Comparison of ENCODE assay signal across 8 mouse cellular contexts in genomic region chr4:155784081-155784701, GRCm38 (mm10). TPM values are rescaled to one million over a fixed set of nuclear protein-coding genes. Genes with fewer than 3 reads are reported as not detected.
DNase-seq lines count a peak whose midpoint lies in the region; ATAC-seq and TF ChIP-seq lines count a peak whose summit lies in the region.

No protein-coding gene starts in this region.

- no peaks in the 10 kb centered on the region for H3K9me3 ChIP-seq in MEL (replicated peaks; ENCODE audit: insufficient read depth, low read length)
- no peaks in the 10 kb centered on the region for H3K9me3 ChIP-seq in forebrain, embryonic 16.5 days (ENCODE audit: control insufficient read depth, low read length)

- H3K4me2 ChIP-seq in forebrain, embryonic 16.5 days (ENCODE audit: low read length) = peak overlapping the region; percentile 75

- TF ChIP-seq EP300 in MEL (IDR thresholded peaks at IDR 0.05; ENCODE audit: low read depth in 1 of 2, low read length in 2 of 2) = 0 out of 4 replicates have a peak, but pooled peaks of 1 of the 2 experiments have one; percentile 5

- TF ChIP-seq POLR2A in MEL (IDR thresholded peaks at IDR 0.05; ENCODE audit: control insufficient read depth in 1 of 2, insufficient read depth in 1 of 2, low read depth in 1 of 2, low read length in 2 of 2, poor library complexity in 1 of 2) = peak in 1 of 2 experiments; percentile 25; a peak in 1 of 4 replicates

- peak overlapping the region; percentile 73 to 90 for H3K4me3 ChIP-seq in MEL (ENCODE audit: control insufficient read depth in 1 of 2, insufficient read depth in 1 of 2, low read depth in 2 of 2, low read length in 2 of 2)
- H3K4me3 ChIP-seq in forebrain, embryonic 16.5 days (replicated peaks; ENCODE audit: low read length) = peak overlapping the region; percentile 60
- peak overlapping the region; percentile 75 for H3K4me3 ChIP-seq in layer of hippocampus, adult 2 months

- H3K9ac ChIP-seq in MEL (ENCODE audit: control insufficient read depth, low read depth, low read length, poor library complexity, severe bottlenecking) = peak overlapping the region; percentile 83
- peak overlapping the region; percentile 89 for H3K9ac ChIP-seq in forebrain, embryonic 16.5 days (replicated peaks; ENCODE audit: low read depth, low read length)

- TF ChIP-seq CTCF in MEL (IDR thresholded peaks at IDR 0.05 in 2 of 3, conservative IDR thresholded peaks at IDR 0.05 in 1 of 3; ENCODE audit: control insufficient read depth in 1 of 3, insufficient read depth in 1 of 3, low read depth in 2 of 3, low read length in 3 of 3, poor library complexity in 1 of 3, severe bottlenecking in 1 of 3) = peak; percentile 48 to 80 (median 72)
- TF ChIP-seq CTCF in layer of hippocampus, adult 2 months (conservative IDR thresholded peaks at IDR 0.05) = peak; percentile 88

- no peaks in the 10 kb centered on the region for H3K27me3 ChIP-seq in MEL (ENCODE audit: control insufficient read depth in 1 of 2, insufficient read depth in 2 of 2, low read length in 2 of 2)
- H3K27me3 ChIP-seq in forebrain, embryonic 16.5 days (replicated peaks; ENCODE audit: control insufficient read depth, insufficient read depth, low read length) = no peaks in the 10 kb centered on the region

- ATAC-seq in forebrain, embryonic 16.5 days = peak; percentile 90

- H3K79me2 ChIP-seq in MEL (ENCODE audit: control insufficient read depth, insufficient read depth, low read length, poor library complexity) = no peaks in the 10 kb centered on the region; the same call in 1 of the 2 replicates

- peaks cover 14 to 23% of the 10 kb centered on the region in 2 experiments for H3K4me1 ChIP-seq in MEL (ENCODE audit: control insufficient read depth in 1 of 2, insufficient read depth in 2 of 2, low read length in 2 of 2)
- peaks cover 14% of the 10 kb centered on the region for H3K4me1 ChIP-seq in forebrain, embryonic 16.5 days (replicated peaks; ENCODE audit: control insufficient read depth, insufficient read depth, low read length)

- intact Hi-C loops in heart, postnatal 25 days (cut with DNase I) = no loop called here

- peaks cover 0 to 19% of the 10 kb centered on the region in 2 experiments; a peak in 2 of 4 replicates for H3K36me3 ChIP-seq in MEL (ENCODE audit: control insufficient read depth in 1 of 2, insufficient read depth in 2 of 2, low read length in 2 of 2)
- no peaks in the 10 kb centered on the region for H3K36me3 ChIP-seq in forebrain, embryonic 16.5 days (ENCODE audit: control insufficient read depth, insufficient read depth)

- peak; percentile 85 for DNase-seq in MEL (ENCODE audit: low read depth, low spot score)
- peak; percentile 86 to 89 for DNase-seq in cerebellum, adult 18-20 months
- DNase-seq in heart, postnatal 25 days (ENCODE audit: low spot score) = peak; percentile 69
- peak; percentile 65 to 74 for DNase-seq in layer of hippocampus, adult 2 months (ENCODE audit: low spot score in 2 of 2)
- DNase-seq in lung, postnatal 10 days = peak; percentile 92
- DNase-seq in ovary, postnatal 14 days (ENCODE audit: low spot score) = peak; percentile 76
- DNase-seq in thymus, postnatal 14 days = peak; percentile 72

- H3K27ac ChIP-seq in MEL (ENCODE audit: control insufficient read depth, low read depth, low read length) = no peak overlapping the region
- peak overlapping the region; percentile 87 for H3K27ac ChIP-seq in forebrain, embryonic 16.5 days (ENCODE audit: low read length)
- peak overlapping the region; percentile 96 for H3K27ac ChIP-seq in layer of hippocampus, adult 2 months

- peak; percentile 71 for TF ChIP-seq RAD21 in MEL (IDR thresholded peaks at IDR 0.05; ENCODE audit: low read depth, low read length)

- WGBS in forebrain, embryonic 16.5 days = under 1% methylated on average over 52 of the region's 52 CpGs

TF ChIP-seq in MEL, 35 proteins besides CTCF, POLR2A, EP300 and RAD21 (continues in another document):
- no peak for TF ChIP-seq USF1 (IDR thresholded peaks at IDR 0.05; ENCODE audit: low read depth, low read length)
- no peak for TF ChIP-seq ZMIZ1 (IDR thresholded peaks at IDR 0.05; ENCODE audit: low read depth, low read length)
- TF ChIP-seq CHD2 (IDR thresholded peaks at IDR 0.05; ENCODE audit: low read length) = no peak
- no peak for TF ChIP-seq BHLHE40 (IDR thresholded peaks at IDR 0.05; ENCODE audit: borderline replicate concordance, low read depth, low read length)
- 0 out of 2 replicates have a peak, but pooled peaks have one; percentile 54 for TF ChIP-seq CHD1 (IDR thresholded peaks at IDR 0.05; ENCODE audit: low read depth, low read length)
- no peak for TF ChIP-seq MEF2A (IDR thresholded peaks at IDR 0.05; ENCODE audit: extremely low read depth, insufficient replicate concordance, low read depth, low read length, poor library complexity, severe bottlenecking)
- TF ChIP-seq NELFE (IDR thresholded peaks at IDR 0.05; ENCODE audit: low read depth, low read length) = peak; percentile 33; the same call in 1 of the 2 replicates
- TF ChIP-seq ZC3H11A (IDR thresholded peaks at IDR 0.05; ENCODE audit: low read depth, low read length) = peak; percentile 49
- TF ChIP-seq ETS1 (IDR thresholded peaks at IDR 0.05; ENCODE audit: low read depth, low read length) = no peak
- no peak for TF ChIP-seq RCOR1 (IDR thresholded peaks at IDR 0.05; ENCODE audit: low read depth, low read length)
- TF ChIP-seq MYB (IDR thresholded peaks at IDR 0.05; ENCODE audit: low read depth, low read length) = no peak
- no peak for TF ChIP-seq JUND (IDR thresholded peaks at IDR 0.05; ENCODE audit: low read depth, low read length)
- no peak for TF ChIP-seq TAL1 (IDR thresholded peaks at IDR 0.05; ENCODE audit: low read length)
- TF ChIP-seq TCF12 (IDR thresholded peaks at IDR 0.05; ENCODE audit: low read depth, low read length) = peak; percentile 24; the same call in 1 of the 2 replicates
- TF ChIP-seq POLR2AphosphoS2 (IDR thresholded peaks at IDR 0.05; ENCODE audit: low read length) = no peak
- TF ChIP-seq KAT2A (conservative IDR thresholded peaks at IDR 0.05; ENCODE audit: low read depth, low read length) = no peak
- no peak; the same call in 1 of the 2 replicates for TF ChIP-seq MAZ (IDR thresholded peaks at IDR 0.05; ENCODE audit: low read depth, low read length)
- TF ChIP-seq ELF1 (IDR thresholded peaks at IDR 0.05; ENCODE audit: low read depth, low read length) = no peak
- no peak for TF ChIP-seq GABPA (IDR thresholded peaks at IDR 0.05; ENCODE audit: low read depth, low read length)
- TF ChIP-seq SMC3 (IDR thresholded peaks at IDR 0.05; ENCODE audit: low read depth, low read length) = peak; percentile 60
- TF ChIP-seq SIN3A (IDR thresholded peaks at IDR 0.05; ENCODE audit: low read length) = peak; percentile 52
- no peak for TF ChIP-seq GATA1 (IDR thresholded peaks at IDR 0.05; ENCODE audit: low read depth, low read length)
- no peak for TF ChIP-seq ZNF384 (IDR thresholded peaks at IDR 0.05; ENCODE audit: low read depth, low read length)
- peak; percentile 18 for TF ChIP-seq HCFC1 (IDR thresholded peaks at IDR 0.05; ENCODE audit: low read depth, low read length)
- peak; percentile 35 for TF ChIP-seq MXI1 (IDR thresholded peaks at IDR 0.05; ENCODE audit: low read depth, low read length)
- no peak for TF ChIP-seq UBTF (IDR thresholded peaks at IDR 0.05; ENCODE audit: borderline replicate concordance, insufficient read depth, low read depth, low read length)
- no peak for TF ChIP-seq MAFK (IDR thresholded peaks at IDR 0.05; ENCODE audit: borderline replicate concordance, low read depth, low read length)
- peak; percentile 41; the same call in 1 of the 2 replicates for TF ChIP-seq MAX (IDR thresholded peaks at IDR 0.05; ENCODE audit: low read length)

RNA-seq across cellular contexts. Expression of gene Tmem88b, which starts 1.5 kb away (rescaled TPM):
- 0.10 and 0.19 TPM in 2 replicates for total RNA-seq in MEL (2012; rRNA removed)
- under 1 TPM in 1 of 2 experiments, not detected in 1; 0.32 TPM for polyA plus RNA-seq in MEL (2012; ENCODE audit: insufficient read depth in 1 of 2, insufficient read length in 2 of 2, low read depth in 1 of 2, low replicate concordance in 2 of 2, missing spikeins in 1 of 2)
- polyA plus RNA-seq in forebrain, embryonic 16.5 days (2015; fragmentation: Nextera tagmentation; extraction: Ambion mirVana) = 0.47 and 0.53 TPM in 2 replicates
- total RNA-seq in heart, postnatal 25 days (2021) = under 1 TPM; 0.75 to 0.84 TPM
- 10 to 100 TPM; 24.0 to 24.8 TPM for total RNA-seq in layer of hippocampus, adult 2 months (2021)

RNA-seq across cellular contexts. Expression of gene Ankrd65, which starts 6.0 kb away (rescaled TPM):
- 0.12 TPM in 1 of 2 replicates, not detected in the other for total RNA-seq in MEL (2012; rRNA removed)
- polyA plus RNA-seq in MEL (2012; ENCODE audit: insufficient read depth in 1 of 2, insufficient read length in 2 of 2, low read depth in 1 of 2, low replicate concordance in 2 of 2, missing spikeins in 1 of 2) = not detected
- polyA plus RNA-seq in forebrain, embryonic 16.5 days (2015; fragmentation: Nextera tagmentation; extraction: Ambion mirVana) = not detected in 2 replicates
- total RNA-seq in heart, postnatal 25 days (2021) = not detected
- under 1 TPM in 1 of 2 experiments, not detected in 1; 0.32 TPM for total RNA-seq in layer of hippocampus, adult 2 months (2021)

RNA-seq across cellular contexts. Expression of gene Vwa1, which starts 9.7 kb away (rescaled TPM):
- 0.33 and 0.42 TPM in 2 replicates for total RNA-seq in MEL (2012; rRNA removed)
- polyA plus RNA-seq in MEL (2012; ENCODE audit: insufficient read depth in 1 of 2, insufficient read length in 2 of 2, low read depth in 1 of 2, low replicate concordance in 2 of 2, missing spikeins in 1 of 2) = under 1 TPM in 1 of 2 experiments, not detected in 1; 0.33 TPM
- polyA plus RNA-seq in forebrain, embryonic 16.5 days (2015; fragmentation: Nextera tagmentation; extraction: Ambion mirVana) = 27.3 and 29.6 TPM in 2 replicates
- 1 to 10 TPM; 7.9 to 9.4 TPM for total RNA-seq in heart, postnatal 25 days (2021)
- total RNA-seq in layer of hippocampus, adult 2 months (2021) = 1 to 10 TPM; 9.6 to 9.8 TPM

RNA-seq across cellular contexts. Expression of gene Mrpl20, which starts 18.5 kb away (rescaled TPM):
- 301 and 346 TPM in 2 replicates for total RNA-seq in MEL (2012; rRNA removed)
- polyA plus RNA-seq in MEL (2012; ENCODE audit: insufficient read depth in 1 of 2, insufficient read length in 2 of 2, low read depth in 1 of 2, low replicate concordance in 2 of 2, missing spikeins in 1 of 2) = 100 to 1,000 TPM in 1 of 2 experiments, not detected in 1; 336 TPM
- polyA plus RNA-seq in forebrain, embryonic 16.5 days (2015; fragmentation: Nextera tagmentation; extraction: Ambion mirVana) = 214 and 231 TPM in 2 replicates
- total RNA-seq in heart, postnatal 25 days (2021) = 10 to 100 TPM; 75.0 to 78.0 TPM
- 10 to 100 TPM; 86.6 to 89.6 TPM for total RNA-seq in layer of hippocampus, adult 2 months (2021)

RNA-seq across cellular contexts. Expression of gene Atad3a, which starts 23.3 kb away (rescaled TPM):
- total RNA-seq in MEL (2012; rRNA removed) = 198 and 220 TPM in 2 replicates
- polyA plus RNA-seq in MEL (2012; ENCODE audit: insufficient read depth in 1 of 2, insufficient read length in 2 of 2, low read depth in 1 of 2, low replicate concordance in 2 of 2, missing spikeins in 1 of 2) = 100 to 1,000 TPM in 1 of 2 experiments, not detected in 1; 232 TPM
- polyA plus RNA-seq in forebrain, embryonic 16.5 days (2015; fragmentation: Nextera tagmentation; extraction: Ambion mirVana) = 98.2 and 101 TPM in 2 replicates
- total RNA-seq in heart, postnatal 25 days (2021) = 10 to 100 TPM; 49.6 to 50.3 TPM
- total RNA-seq in layer of hippocampus, adult 2 months (2021) = 10 to 100 TPM; 49.9 to 51.4 TPM

Comparison
In these comparisons a context has a peak if more than half of its experiments do, and no peak if none do; other contexts are left out.
1. RNA of gene Tmem88b, which starts 1.5 kb away (total RNA-seq): 24.0 to 24.8 TPM in layer of hippocampus, adult 2 months; 0.75 to 0.84 TPM in heart, postnatal 25 days and 0.10 to 0.19 TPM in MEL; every median in the first group is over 10 times any median in the second.
2. Peak in every context shown above with its lines, with median percentiles within 50 percentile points of each other: DNase-seq and H3K4me3 ChIP-seq.